Mouse (Mus musculus) embryonic facial prominence, embryonic 14.5 days (tissue): ENCODE data around the gene Medag. TPM values are rescaled to one million over a fixed set of nuclear protein-coding genes. Genes with fewer than 3 reads are reported as not detected.

ENCODE experiments used
- ATAC-seq: fragments of 200-750 bp; cut with Nextera tagmentation; 2 replicates; pipeline ENCODE4 v1.8.0; 2017; ENCODE audit warnings: low read depth, moderate number of reproducible peaks, moderate TSS enrichment
- DNase-seq: peaks from one replicate; pipeline ENCODE4 v3.0.0-alpha.2; 2015; ENCODE audit warnings: low spot score
- H3K27ac ChIP-seq: fragments of 300-500 bp; sonication (generic); replicated peaks from 2 replicates; pipeline ENCODE4 v1.5.1; 2014; ENCODE audit warnings: low read depth, mild to moderate bottlenecking, low read length, moderate library complexity
- H3K27me3 ChIP-seq: fragments of 300-500 bp; sonication (generic); replicated peaks from 2 replicates; pipeline ENCODE4 v1.6.1; 2014; ENCODE audit warnings: low read length; ENCODE audit not compliant: control insufficient read depth, insufficient read depth
- H3K36me3 ChIP-seq: fragments of 300-500 bp; sonication (generic); 2 replicates; pipeline ENCODE4 v1.6.1; 2014; ENCODE audit warnings: low read length, mixed read lengths; ENCODE audit not compliant: control insufficient read depth, insufficient read depth
- H3K4me1 ChIP-seq: fragments of 300-500 bp; sonication (generic); 2 replicates; pipeline ENCODE4 v1.6.1; 2014; ENCODE audit warnings: antibody characterized with exemption, low read length; ENCODE audit not compliant: control insufficient read depth, insufficient read depth
- H3K4me2 ChIP-seq: fragments of 300-500 bp; sonication (generic); 2 replicates; pipeline ENCODE4 v1.6.1; 2014; ENCODE audit warnings: low read depth, mild to moderate bottlenecking, low read length, moderate library complexity, mixed read lengths
- H3K4me3 ChIP-seq: fragments of 300-500 bp; sonication (generic); 2 replicates; pipeline ENCODE4 v1.5.1; 2014; ENCODE audit warnings: low read depth, mild to moderate bottlenecking, low read length
- H3K9ac ChIP-seq: fragments of 300-500 bp; sonication (generic); 2 replicates; pipeline ENCODE4 v1.6.1; 2014; ENCODE audit warnings: low read depth, mild to moderate bottlenecking, low read length, moderate library complexity, mixed read lengths
- H3K9me3 ChIP-seq: fragments of 300-500 bp; sonication (generic); 2 replicates; pipeline ENCODE4 v1.6.1; 2016; ENCODE audit warnings: low read length; ENCODE audit not compliant: control insufficient read depth
- WGBS: fragments of 180-500 bp; shearing (Covaris S2); extraction: QIAGEN DNeasy Blood & Tissue Kit; methylation state at CpG from one replicate; pipeline ENCODE4 v1.1.7; 2014; 5-methylcytosine and 5-hydroxymethylcytosine counted together
- polyA plus RNA-seq: library from polyadenylated mRNA; unstranded; fragments of >200 nt; fragmentation: Nextera tagmentation; extraction: Ambion mirVana; gene quantifications from 2 replicates; pipeline ENCODE4 v1.2.1, GENCODE M21; 2014

Medag gene
- polyA plus RNA-seq, 1 experiment from 2014 or later: 3.1 TPM

GRCm38 (mm10) chr5:149389548-149390211 is 21.9 kb upstream of the Medag start:
- peak; percentile 82 for DNase-seq
- no peak overlapping the region for H3K9ac ChIP-seq
- WGBS: 24% methylated on average over 11 of the region's 11 CpGs
- no peak overlapping the region for H3K4me3 ChIP-seq
- H3K27ac ChIP-seq: no peak overlapping the region
- no peaks in the 10 kb centered on the region for H3K9me3 ChIP-seq
- H3K4me2 ChIP-seq: no peak overlapping the region
- peak; percentile 28; the same call in 1 of the 2 replicates for ATAC-seq
- H3K27me3 ChIP-seq: no peaks in the 10 kb centered on the region
- peaks cover 20% of the 10 kb centered on the region for H3K4me1 ChIP-seq
- H3K36me3 ChIP-seq: no peaks in the 10 kb centered on the region

- Histone ChIP-seq H3K27me3 (no peaks in the 10 kb centered on the region), H3K4me1 (peaks cover 20% of the 10 kb centered on the region), H3K4me3 (no peak overlapping the region), H3K27ac (no peak overlapping the region; the same call in 1 of the 2 replicates), H3K9ac (no peak overlapping the region), H3K4me2 (peak overlapping the region; percentile 0; the same call in 1 of the 2 replicates), H3K36me3 (no peaks in the 10 kb centered on the region), H3K9me3 (no peaks in the 10 kb centered on the region)
- WGBS: 18% methylated on average over 18 of the region's 18 CpGs
- peak; percentile 82 for DNase-seq
- ATAC-seq: peak; percentile 67; the same call in 1 of the 2 replicates
Measured at GRCm38 (mm10) chr5:149391574-149392375, 19.8 kb upstream of the Medag start.

- ATAC-seq: peak; percentile 45; the same call in 1 of the 2 replicates
- H3K4me3 ChIP-seq: no peak overlapping the region
- H3K4me1 ChIP-seq: peaks cover 20% of the 10 kb centered on the region
- DNase-seq: peak; percentile 56
- 0 out of 2 replicates have a peak overlapping the region, but pooled peaks have one; percentile 0 for H3K4me2 ChIP-seq
- 30% methylated on average over 6 of the region's 6 CpGs for WGBS
- no peaks in the 10 kb centered on the region for H3K9me3 ChIP-seq
- no peaks in the 10 kb centered on the region for H3K36me3 ChIP-seq
- no peaks in the 10 kb centered on the region for H3K27me3 ChIP-seq
- H3K27ac ChIP-seq: no peak overlapping the region
- H3K9ac ChIP-seq: no peak overlapping the region
Measured at GRCm38 (mm10) chr5:149392420-149392988, 19.0 kb upstream of the Medag start.

GRCm38 (mm10) chr5:149401446-149401975 is 10.0 kb upstream of the Medag start:
- ATAC-seq (no peak), DNase-seq (no peak)
- no peak overlapping the region for H3K9ac ChIP-seq
- no peak overlapping the region for H3K4me3 ChIP-seq
- no peaks in the 10 kb centered on the region for H3K36me3 ChIP-seq
- no peak overlapping the region for H3K4me2 ChIP-seq
- no peaks in the 10 kb centered on the region for H3K27me3 ChIP-seq
- H3K9me3 ChIP-seq: 0 out of 2 replicates have a peak, but pooled peaks cover 3% of the 10 kb centered on the region
- H3K4me1 ChIP-seq: peaks cover 5% of the 10 kb centered on the region
- 81% methylated on average over 7 of the region's 7 CpGs for WGBS
- no peak overlapping the region for H3K27ac ChIP-seq

GRCm38 (mm10) chr5:149402029-149402428 is 9.5 kb upstream of the Medag start:
- no peak overlapping the region for H3K27ac ChIP-seq
- H3K4me1 ChIP-seq: peaks cover 6% of the 10 kb centered on the region
- H3K9me3 ChIP-seq: 0 out of 2 replicates have a peak, but pooled peaks cover 3% of the 10 kb centered on the region
- DNase-seq (no peak), ATAC-seq (no peak)
- WGBS: 79% methylated on average over 10 of the region's 10 CpGs
- no peaks in the 10 kb centered on the region for H3K36me3 ChIP-seq
- H3K4me2 ChIP-seq: no peak overlapping the region
- no peak overlapping the region for H3K9ac ChIP-seq
- H3K4me3 ChIP-seq: no peak overlapping the region
- no peaks in the 10 kb centered on the region for H3K27me3 ChIP-seq

- H3K9ac ChIP-seq: no peak overlapping the region
- H3K4me2 ChIP-seq: no peak overlapping the region
- no peaks in the 10 kb centered on the region for H3K27me3 ChIP-seq
- ATAC-seq (peak; percentile 56; the same call in 1 of the 2 replicates), DNase-seq (peak; percentile 86)
- no peaks in the 10 kb centered on the region for H3K36me3 ChIP-seq
- peaks cover 6% of the 10 kb centered on the region for H3K4me1 ChIP-seq
- no peak overlapping the region for H3K4me3 ChIP-seq
- WGBS: 48% methylated on average over 5 of the region's 5 CpGs
- H3K9me3 ChIP-seq: 0 out of 2 replicates have a peak, but pooled peaks cover 3% of the 10 kb centered on the region
- no peak overlapping the region for H3K27ac ChIP-seq
Measured at GRCm38 (mm10) chr5:149403386-149403785, 8.2 kb upstream of the Medag start.

- 83% methylated on average over 5 of the region's 5 CpGs for WGBS
- H3K4me3 ChIP-seq: no peak overlapping the region
- no peak overlapping the region for H3K4me2 ChIP-seq
- H3K9ac ChIP-seq: no peak overlapping the region
- DNase-seq: no peak
- ATAC-seq: no peak
- H3K4me1 ChIP-seq: peaks cover 6% of the 10 kb centered on the region
- no peaks in the 10 kb centered on the region for H3K36me3 ChIP-seq
- no peak overlapping the region for H3K27ac ChIP-seq
- H3K9me3 ChIP-seq: 0 out of 2 replicates have a peak, but pooled peaks cover 3% of the 10 kb centered on the region
- no peaks in the 10 kb centered on the region for H3K27me3 ChIP-seq
Measured at GRCm38 (mm10) chr5:149404710-149405109, 6.8 kb upstream of the Medag start.

GRCm38 (mm10) chr5:149406791-149407276 is 4.7 kb upstream of the Medag start:
- 0 out of 2 replicates have a peak, but pooled peaks cover 3% of the 10 kb centered on the region for H3K9me3 ChIP-seq
- no peak overlapping the region for H3K4me3 ChIP-seq
- H3K9ac ChIP-seq: no peak overlapping the region
- peak overlapping the region; percentile 56; the same call in 1 of the 2 replicates for H3K27ac ChIP-seq
- ATAC-seq: peak; percentile 38; the same call in 1 of the 2 replicates
- no peaks in the 10 kb centered on the region for H3K36me3 ChIP-seq
- H3K27me3 ChIP-seq: no peaks in the 10 kb centered on the region
- 52% methylated on average over 8 of the region's 8 CpGs for WGBS
- no peak overlapping the region for H3K4me2 ChIP-seq
- peak; percentile 80 for DNase-seq
- peaks cover 15% of the 10 kb centered on the region for H3K4me1 ChIP-seq
